Mouse (Mus musculus) heart, postnatal 0 days (tissue): ENCODE results near the gene Incenp. TPM values are rescaled to one million over a fixed set of nuclear protein-coding genes. Genes with fewer than 3 reads are reported as not detected.
"Not testable (repeated sequence)": the region's sequence is repeated elsewhere in the genome, so short reads cannot be mapped to it uniquely, and the experiment has no call there.

Source experiments
- ATAC-seq: fragments of 200-750 bp; cut with Nextera tagmentation; 2 replicates; pipeline ENCODE4 v1.8.0; 2017; ENCODE audit warnings: low read depth, moderate number of reproducible peaks, moderate library complexity; ENCODE audit not compliant: insufficient read depth
- DNase-seq: peaks from one replicate; pipeline ENCODE4 v3.0.0-alpha.2; 2016; ENCODE audit warnings: low spot score
- H3K27ac ChIP-seq: fragments of 300-500 bp; sonication (generic); 2 replicates; pipeline ENCODE4 v1.5.1; 2014; ENCODE audit warnings: low read depth, mild to moderate bottlenecking
- H3K27me3 ChIP-seq: fragments of 300-500 bp; sonication (generic); 2 replicates; pipeline ENCODE4 v1.6.1; 2014; ENCODE audit warnings: low read length, mixed read lengths; ENCODE audit not compliant: control insufficient read depth, insufficient read depth
- H3K36me3 ChIP-seq: fragments of 300-500 bp; sonication (generic); replicated peaks from 2 replicates; pipeline ENCODE4 v1.6.1; 2014; ENCODE audit warnings: low read length, mixed read lengths; ENCODE audit not compliant: control insufficient read depth, insufficient read depth
- H3K4me1 ChIP-seq: fragments of 300-500 bp; sonication (generic); 2 replicates; pipeline ENCODE4 v1.6.1; 2014; ENCODE audit warnings: antibody characterized with exemption; ENCODE audit not compliant: control insufficient read depth, insufficient read depth
- H3K4me2 ChIP-seq: fragments of 300-500 bp; sonication (generic); 2 replicates; pipeline ENCODE4 v1.6.1; 2014; ENCODE audit warnings: low read depth, mild to moderate bottlenecking, low read length, moderate library complexity
- H3K4me3 ChIP-seq: fragments of 300-500 bp; sonication (generic); 2 replicates; pipeline ENCODE4 v1.5.1; 2014; ENCODE audit warnings: low read depth, low read length
- H3K9ac ChIP-seq: fragments of 300-500 bp; sonication (generic); replicated peaks from 2 replicates; pipeline ENCODE4 v1.6.1; 2014; ENCODE audit warnings: low read depth, low read length, mixed read lengths
- H3K9me3 ChIP-seq: fragments of 300-500 bp; sonication (generic); replicated peaks from 2 replicates; pipeline ENCODE4 v1.6.1; 2016; ENCODE audit warnings: low read length; ENCODE audit not compliant: control insufficient read depth
- CTCF ChIP-seq: IDR thresholded peaks from 2 replicates; pipeline ENCODE4 v1.5.1; 2016; ENCODE audit warnings: antibody characterized with exemption, control low read depth, low read depth
- EP300 ChIP-seq: IDR thresholded peaks from 2 replicates; pipeline ENCODE4 v1.6.1; 2016; ENCODE audit warnings: antibody characterized with exemption, low read depth
- WGBS: fragments of 180-500 bp; shearing (Covaris S2); extraction: QIAGEN DNeasy Blood & Tissue Kit; methylation state at CpG from one replicate; pipeline ENCODE4 v1.1.7; 2014; 5-methylcytosine and 5-hydroxymethylcytosine counted together
- polyA plus RNA-seq: library from polyadenylated mRNA; unstranded; fragments of >200 nt; fragmentation: Nextera tagmentation; extraction: Ambion mirVana; gene quantifications from 2 replicates; pipeline ENCODE4 v1.2.1, GENCODE M21; 2015
- total RNA-seq: library from RNA; depleted of rRNA; stranded (reverse); fragments of >200 nt; gene quantifications from 2 replicates; pipeline ENCODE4 v1.2.3, GENCODE M21; 2014; ENCODE audit warnings: low replicate concordance

The Incenp gene
- total and polyA plus RNA-seq, 2 experiments from 2014 or later, result 14.6 to 16.1 TPM

DNA sequence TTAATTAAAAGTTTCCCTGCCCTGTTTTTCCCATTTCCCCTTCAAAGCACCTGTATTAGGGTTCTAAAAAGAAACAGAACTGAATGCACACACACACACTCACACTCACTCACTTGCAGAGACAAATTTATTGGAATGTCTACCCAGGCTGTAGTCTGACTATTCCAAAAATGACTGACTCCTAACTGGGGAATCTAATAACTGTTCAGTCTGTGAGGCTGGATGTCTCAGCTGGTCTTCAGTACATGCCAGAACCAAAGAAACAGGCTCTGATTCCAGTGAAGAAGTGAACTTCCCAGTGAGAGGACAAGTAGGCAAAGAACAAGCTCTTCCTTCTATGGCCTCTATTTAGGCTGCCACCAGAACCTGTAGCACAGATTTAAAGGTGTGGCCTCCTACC, 33.9 kb downstream of the Incenp start:
- no peak overlapping the region for H3K4me3 ChIP-seq
- H3K27ac ChIP-seq, result no peak overlapping the region
- H3K9ac ChIP-seq, result no peak overlapping the region
- H3K4me2 ChIP-seq, result no peak overlapping the region
- H3K9me3 ChIP-seq, result no peaks in the 10 kb centered on the region
- no peaks in the 10 kb centered on the region for H3K27me3 ChIP-seq
- TF ChIP-seq CTCF (no peak), EP300 (no peak)
- H3K36me3 ChIP-seq, result 0 out of 2 replicates have a peak, but pooled peaks cover 5% of the 10 kb centered on the region
- no peak for ATAC-seq
- no peak for DNase-seq
- no peaks in the 10 kb centered on the region for H3K4me1 ChIP-seq

- no peak overlapping the region for H3K4me3 ChIP-seq
- no peak for DNase-seq
- no peak for TF ChIP-seq EP300
- TF ChIP-seq CTCF, result no peak
- H3K9me3 ChIP-seq, result no peaks in the 10 kb centered on the region
- ATAC-seq, result no peak
- H3K4me1 ChIP-seq, result no peaks in the 10 kb centered on the region
- no peak overlapping the region for H3K9ac ChIP-seq
- H3K27me3 ChIP-seq, result no peaks in the 10 kb centered on the region
- 71% methylated on average over 1 of the region's 1 CpGs for WGBS
- H3K27ac ChIP-seq, result no peak overlapping the region
- H3K36me3 ChIP-seq, result 0 out of 2 replicates have a peak, but pooled peaks cover 3% of the 10 kb centered on the region
- no peak overlapping the region for H3K4me2 ChIP-seq
Measured at GRCm38 (mm10) chr19:9864856-9865255, 34.5 kb downstream of the Incenp start.

GRCm38 (mm10) chr19:9860821-9861220, 38.5 kb downstream of the Incenp start:
- not testable (repeated sequence) for H3K27ac ChIP-seq, H3K27me3 ChIP-seq, H3K9me3 ChIP-seq, H3K4me2 ChIP-seq, H3K4me1 ChIP-seq, ATAC-seq, DNase-seq, H3K9ac ChIP-seq, H3K36me3 ChIP-seq, H3K4me3 ChIP-seq
- 92% methylated on average over 2 of the region's 3 CpGs for WGBS

DNA sequence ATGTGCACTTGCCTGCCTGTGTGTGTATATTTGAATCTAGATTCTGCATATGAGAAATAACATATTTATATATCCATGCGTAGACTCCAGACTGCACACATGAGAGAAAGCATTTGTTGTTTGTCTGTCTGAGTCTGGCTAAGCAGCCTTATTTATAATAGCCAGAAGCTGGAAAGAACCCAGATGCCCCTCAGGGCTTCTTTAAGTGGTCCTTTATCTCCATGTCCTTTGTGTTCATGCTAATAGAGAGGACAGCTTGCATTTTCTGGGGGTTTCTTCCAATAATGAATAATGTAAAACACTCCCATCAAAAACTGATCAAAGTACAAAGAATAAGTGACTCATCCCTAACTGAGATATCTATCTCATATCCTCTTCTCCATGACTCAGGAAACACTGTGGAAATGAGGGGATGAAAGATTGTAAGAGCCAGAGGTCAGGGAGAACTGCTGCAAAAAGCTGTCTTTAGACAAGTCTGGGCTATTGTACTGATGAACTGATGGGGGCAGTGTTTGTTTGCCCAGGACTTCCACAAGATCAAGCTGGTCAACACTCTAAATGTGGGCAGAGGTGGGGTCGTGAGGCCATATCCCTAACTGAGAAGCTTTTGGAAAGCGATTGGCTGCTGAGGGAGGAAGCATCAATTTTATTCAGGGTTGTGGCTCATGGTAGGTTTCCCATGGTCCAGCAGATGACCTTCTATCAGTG, 49.8 kb downstream of the Incenp start:
- H3K4me1 ChIP-seq, DNase-seq, ATAC-seq, H3K4me2 ChIP-seq, H3K9me3 ChIP-seq, H3K36me3 ChIP-seq, H3K9ac ChIP-seq, H3K27me3 ChIP-seq, H3K27ac ChIP-seq, H3K4me3 ChIP-seq: not testable (repeated sequence)
- WGBS, result 54% methylated on average over 3 of the region's 3 CpGs

DNA sequence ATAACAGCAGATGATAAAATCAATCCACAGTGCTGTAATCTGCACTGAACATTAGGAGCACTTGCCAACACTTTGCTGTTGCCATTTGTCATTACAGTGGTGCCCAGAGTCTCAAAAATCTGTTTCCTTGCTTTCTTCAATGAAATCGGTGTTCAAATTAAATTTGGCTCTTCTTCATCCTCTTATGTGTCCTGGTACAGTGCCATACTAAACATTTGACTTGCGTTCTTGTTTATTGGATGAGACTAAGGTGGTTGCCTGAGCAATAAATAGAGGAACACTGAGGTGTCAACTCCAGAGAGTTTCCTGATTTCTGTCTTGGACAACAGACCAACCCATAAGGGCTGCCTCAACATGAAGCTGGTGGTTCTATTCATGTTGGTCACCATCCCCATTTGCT, 52.1 kb downstream of the Incenp start, which contains the start of gene Scgb2a2:
Scgb2a2 (plus strand) TSS at position 301 of the 400 bp plus-strand sequence.
- Histone ChIP-seq H3K4me3 (no peak within 1 kb of the TSS), H3K4me1 (no peaks in the 10 kb centered on the region), H3K4me2 (no peak within 1 kb of the TSS), H3K9me3 (no peaks in the 10 kb centered on the region), H3K36me3 (no peaks in the 10 kb centered on the region), H3K27ac (no peak within 1 kb of the TSS), H3K27me3 (no peaks in the 10 kb centered on the region), H3K9ac (no peak within 1 kb of the TSS)
- no peak for DNase-seq
- WGBS, result 65% methylated on average over 2 of the region's 2 CpGs
- TF ChIP-seq EP300 (no peak), CTCF (no peak)
- no peak for ATAC-seq

DNA sequence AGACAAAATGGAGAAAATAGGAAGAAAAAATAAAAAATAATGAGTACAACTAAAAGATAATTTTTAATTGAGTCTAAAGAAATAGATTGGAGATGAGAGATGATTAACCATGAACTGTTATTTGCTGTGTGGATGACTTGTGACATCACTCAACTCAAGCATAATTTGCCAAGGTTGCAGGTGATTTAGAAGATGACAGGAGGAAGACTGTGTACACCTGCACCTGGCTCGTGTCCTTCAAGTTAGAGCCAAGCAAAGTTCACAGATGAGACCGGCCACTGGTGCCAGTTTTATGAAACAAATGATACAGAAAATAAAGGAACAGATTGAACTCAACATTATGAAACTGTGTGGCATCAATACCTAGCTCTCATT, 62.0 kb downstream of the Incenp start:
- ATAC-seq, result no peak
- no peaks in the 10 kb centered on the region for H3K36me3 ChIP-seq

More for the DNA sequence above, 62.0 kb downstream of the Incenp start:
- no peak overlapping the region for H3K9ac ChIP-seq
- H3K4me2 ChIP-seq, result no peak overlapping the region
- 48% methylated on average over 2 of the region's 2 CpGs for WGBS
- TF ChIP-seq CTCF, result no peak
- TF ChIP-seq EP300, result no peak
- H3K27me3 ChIP-seq, result no peaks in the 10 kb centered on the region
- no peaks in the 10 kb centered on the region for H3K9me3 ChIP-seq
- H3K27ac ChIP-seq, result no peak overlapping the region
- H3K4me3 ChIP-seq, result no peak overlapping the region
- no peak for DNase-seq
- no peaks in the 10 kb centered on the region for H3K4me1 ChIP-seq
